Mouse (Mus musculus): ENCODE measurements around the gene H2al1h. TPM values are rescaled to one million over a fixed set of nuclear protein-coding genes. Genes with fewer than 3 reads are reported as not detected.
"Not testable (repeated sequence)": the region's sequence is repeated elsewhere in the genome, so short reads cannot be mapped to it uniquely, and the experiment has no call there.

Gene H2al1h
- total RNA-seq (2014; fragmentation: Nextera tagmentation) (not detected in 2 replicates), total RNA-seq (2017) (not detected in 2 replicates)

DNA sequence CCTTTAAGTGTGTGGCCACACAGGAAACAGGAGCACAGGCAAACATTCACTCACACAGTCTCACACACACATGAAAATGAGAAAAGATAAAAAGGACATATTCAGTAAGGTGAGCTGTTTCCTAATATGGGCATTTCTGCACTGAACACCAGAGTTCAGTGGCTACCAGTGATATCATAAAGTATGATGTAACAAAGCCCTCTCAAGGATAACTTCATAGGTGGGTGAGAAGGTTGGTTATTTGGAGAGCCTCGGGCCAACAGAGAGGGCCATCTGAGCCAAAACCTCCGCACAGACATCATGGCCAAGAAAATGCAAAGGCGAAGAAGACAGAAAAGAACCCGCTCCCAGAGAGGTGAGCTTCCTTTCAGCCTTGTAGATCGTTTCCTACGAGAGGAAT lies at the start of gene H2al1h:
Gene H2al1h (plus strand): TSS at position 301 of the 400 bp plus-strand sequence.
- not testable (repeated sequence) for ATAC-seq (replicated peaks; ENCODE audit: low FRiP score, low TSS enrichment, poor library complexity, severe bottlenecking)

DNA sequence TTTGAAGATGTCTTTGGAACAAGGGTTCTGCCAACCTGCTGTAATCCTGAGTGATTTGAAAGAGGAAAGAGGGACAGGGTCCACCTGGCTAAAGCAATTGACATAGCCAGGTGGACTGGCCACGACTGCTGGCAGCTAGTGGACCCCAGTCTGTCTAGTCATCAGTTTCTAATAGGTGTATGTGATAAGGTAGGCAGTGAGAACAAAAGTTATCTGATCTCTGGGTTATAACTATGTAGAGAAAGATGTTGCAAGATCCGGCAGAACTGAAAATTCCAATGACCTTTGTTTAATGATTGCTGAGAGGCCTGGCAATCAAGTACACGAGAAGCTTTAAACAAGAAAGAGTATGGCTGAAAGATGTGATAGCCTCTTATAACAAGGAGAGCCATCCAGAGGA lies 48.1 kb upstream of the H2al1h start:
- ATAC-seq (replicated peaks; ENCODE audit: low FRiP score, low TSS enrichment, poor library complexity, severe bottlenecking), result no peak

DNA sequence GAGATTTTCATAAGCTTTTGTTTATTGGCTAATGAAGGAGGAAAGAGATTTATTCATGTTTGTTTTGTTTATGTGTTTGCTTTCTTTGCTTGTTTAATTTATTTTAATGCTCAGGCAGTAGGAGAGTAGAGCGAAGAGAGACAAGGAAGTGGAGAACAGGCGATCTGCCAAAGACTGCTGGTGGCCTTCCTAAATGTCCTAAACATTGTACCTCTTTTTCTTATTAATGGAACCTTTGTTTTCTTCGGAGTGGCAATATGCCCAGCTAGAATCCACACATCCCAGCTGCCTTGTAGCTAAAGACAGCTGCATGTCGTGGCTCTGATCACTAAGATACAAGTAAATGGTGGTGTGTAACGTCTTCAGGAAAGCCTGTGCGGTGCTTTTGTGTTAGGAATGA lies 44.2 kb upstream of the H2al1h start:
- ATAC-seq (replicated peaks; ENCODE audit: low FRiP score, low TSS enrichment, poor library complexity, severe bottlenecking), result no peak

DNA sequence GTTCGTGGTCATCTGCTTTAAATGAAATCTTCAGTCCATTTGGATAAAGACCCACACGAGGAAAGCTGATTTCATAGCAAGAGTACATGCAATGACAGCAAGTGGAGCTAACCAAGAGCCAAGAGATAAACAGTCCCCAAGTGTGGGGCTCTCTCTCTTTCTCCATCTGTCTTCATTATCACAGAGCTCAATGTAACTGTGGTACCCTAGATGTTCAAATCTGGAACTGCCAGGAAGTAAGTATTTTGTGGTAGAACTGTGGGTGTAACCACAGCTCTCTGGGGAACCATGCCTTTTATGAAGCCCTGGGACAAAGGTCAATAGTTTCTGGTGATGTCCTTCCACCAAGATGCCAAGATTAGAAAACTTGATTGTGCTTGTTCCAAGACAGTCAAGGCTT lies 40.6 kb upstream of the H2al1h start:
- ATAC-seq (replicated peaks; ENCODE audit: low FRiP score, low TSS enrichment, poor library complexity, severe bottlenecking), result no peak

DNA sequence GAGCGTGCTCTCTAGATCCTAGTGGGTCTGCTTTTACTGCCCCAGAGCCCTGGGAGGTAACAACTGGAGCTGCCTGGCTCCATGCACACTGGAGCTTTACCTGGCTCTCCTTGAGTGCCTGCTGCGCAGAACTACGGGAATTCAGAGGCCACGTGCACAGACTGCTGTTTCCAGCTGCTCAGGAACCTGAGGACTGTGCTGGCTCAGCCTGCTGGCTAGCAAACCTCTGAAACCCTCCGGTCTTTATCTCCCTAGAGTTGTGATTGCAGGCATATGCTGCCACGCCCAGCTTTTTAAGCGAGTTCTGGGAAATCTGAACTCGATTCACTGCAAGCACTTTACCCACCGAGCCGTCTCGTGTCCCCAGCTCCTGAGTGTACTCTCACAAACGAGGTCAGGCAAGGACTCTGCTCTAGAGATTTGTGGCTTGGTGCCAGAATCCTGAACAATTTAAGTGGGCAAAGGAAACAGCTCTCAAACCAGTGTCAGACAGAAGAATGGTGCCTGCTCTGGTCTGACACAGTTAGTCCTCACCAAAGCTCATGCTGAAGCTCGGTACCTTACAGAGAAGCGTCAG lies 32.9 kb upstream of the H2al1h start:
- ATAC-seq (replicated peaks; ENCODE audit: low FRiP score, low TSS enrichment, poor library complexity, severe bottlenecking), result no peak

DNA sequence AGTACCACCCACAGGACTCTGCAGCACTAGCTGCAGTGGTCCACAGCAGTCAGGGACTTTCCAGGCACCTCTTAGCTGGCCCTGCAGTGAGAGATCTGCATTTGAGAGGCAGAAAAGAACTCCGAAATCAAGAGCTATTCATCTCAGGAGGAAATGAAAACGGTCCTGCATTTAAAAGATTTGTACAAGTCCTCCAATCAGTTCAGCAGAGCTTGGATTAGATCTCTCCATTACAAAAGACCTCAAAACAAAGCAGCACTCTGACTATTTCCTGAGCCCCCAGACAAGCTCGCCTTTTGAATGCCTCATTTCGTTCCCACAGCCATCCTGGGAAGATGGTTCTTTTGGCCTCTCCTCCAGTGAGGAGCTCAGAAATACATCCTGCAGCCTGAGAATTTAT lies 32.0 kb upstream of the H2al1h start:
- no peak for ATAC-seq (replicated peaks; ENCODE audit: low FRiP score, low TSS enrichment, poor library complexity, severe bottlenecking)

DNA sequence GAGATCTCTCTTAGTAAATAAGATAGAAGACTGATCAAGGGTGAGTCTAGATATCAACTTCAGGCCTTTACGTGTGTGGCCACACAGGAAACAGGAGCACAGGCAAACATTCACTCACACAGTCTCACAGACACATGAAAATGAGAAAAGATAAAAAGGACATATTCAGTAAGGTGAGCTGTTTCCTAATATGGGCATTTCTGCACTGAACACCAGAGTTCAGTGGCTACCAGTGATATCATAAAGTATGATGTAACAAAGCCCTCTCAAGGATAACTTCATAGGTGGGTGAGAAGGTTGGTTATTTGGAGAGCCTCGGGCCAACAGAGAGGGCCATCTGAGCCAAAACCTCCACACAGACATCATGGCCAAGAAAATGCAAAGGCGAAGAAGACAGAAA lies 22.3 kb upstream of the H2al1h start, which contains the start of gene H2al1a:
Gene H2al1a (plus strand): TSS at position 301 of the 400 bp plus-strand sequence.
- not testable (repeated sequence) for ATAC-seq (replicated peaks; ENCODE audit: low FRiP score, low TSS enrichment, poor library complexity, severe bottlenecking)

DNA sequence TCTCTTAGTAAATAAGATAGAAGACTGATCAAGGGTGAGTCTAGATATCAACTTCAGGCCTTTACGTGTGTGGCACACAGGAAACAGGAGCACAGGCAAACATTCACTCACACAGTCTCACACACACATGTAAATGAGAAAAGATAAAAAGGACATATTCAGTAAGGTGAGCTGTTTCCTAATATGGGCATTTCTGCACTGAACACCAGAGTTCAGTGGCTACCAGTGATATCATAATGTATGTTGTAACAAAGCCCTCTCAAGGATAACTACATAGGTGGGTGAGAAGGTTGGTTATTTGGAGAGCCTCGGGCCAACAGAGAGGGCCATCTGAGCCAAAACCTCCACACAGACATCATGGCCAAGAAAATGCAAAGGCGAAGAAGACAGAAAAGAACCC lies 19.2 kb upstream of the H2al1h start, which contains the start of gene H2al1b:
Gene H2al1b (plus strand): TSS at position 301 of the 400 bp plus-strand sequence.
- ATAC-seq (replicated peaks; ENCODE audit: low FRiP score, low TSS enrichment, poor library complexity, severe bottlenecking), result not testable (repeated sequence)

DNA sequence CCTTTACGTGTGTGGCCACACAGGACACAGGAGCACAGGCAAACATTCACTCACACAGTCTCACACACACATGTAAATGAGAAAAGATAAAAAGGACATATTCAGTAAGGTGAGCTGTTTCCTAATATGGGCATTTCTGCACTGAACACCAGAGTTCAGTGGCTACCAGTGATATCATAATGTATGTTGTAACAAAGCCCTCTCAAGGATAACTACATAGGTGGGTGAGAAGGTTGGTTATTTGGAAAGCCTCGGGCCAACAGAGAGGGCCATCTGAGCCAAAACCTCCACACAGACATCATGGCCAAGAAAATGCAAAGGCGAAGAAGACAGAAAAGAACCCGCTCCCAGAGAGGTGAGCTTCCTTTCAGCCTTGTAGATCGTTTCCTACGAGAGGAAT lies 15.9 kb upstream of the H2al1h start, which contains the start of gene H2al1c:
Gene H2al1c (plus strand): TSS at position 301 of the 400 bp plus-strand sequence.
- not testable (repeated sequence) for ATAC-seq (replicated peaks; ENCODE audit: low FRiP score, low TSS enrichment, poor library complexity, severe bottlenecking)

DNA sequence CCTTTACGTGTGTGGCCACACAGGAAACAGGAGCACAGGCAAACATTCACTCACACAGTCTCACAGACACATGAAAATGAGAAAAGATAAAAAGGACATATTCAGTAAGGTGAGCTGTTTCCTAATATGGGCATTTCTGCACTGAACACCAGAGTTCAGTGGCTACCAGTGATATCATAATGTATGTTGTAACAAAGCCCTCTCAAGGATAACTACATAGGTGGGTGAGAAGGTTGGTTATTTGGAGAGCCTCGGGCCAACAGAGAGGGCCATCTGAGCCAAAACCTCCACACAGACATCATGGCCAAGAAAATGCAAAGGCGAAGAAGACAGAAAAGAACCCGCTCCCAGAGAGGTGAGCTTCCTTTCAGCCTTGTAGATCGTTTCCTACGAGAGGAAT lies 12.8 kb upstream of the H2al1h start, which contains the start of gene H2al1d:
Gene H2al1d (plus strand): TSS at position 301 of the 400 bp plus-strand sequence.
- not testable (repeated sequence) for ATAC-seq (replicated peaks; ENCODE audit: low FRiP score, low TSS enrichment, poor library complexity, severe bottlenecking)

DNA sequence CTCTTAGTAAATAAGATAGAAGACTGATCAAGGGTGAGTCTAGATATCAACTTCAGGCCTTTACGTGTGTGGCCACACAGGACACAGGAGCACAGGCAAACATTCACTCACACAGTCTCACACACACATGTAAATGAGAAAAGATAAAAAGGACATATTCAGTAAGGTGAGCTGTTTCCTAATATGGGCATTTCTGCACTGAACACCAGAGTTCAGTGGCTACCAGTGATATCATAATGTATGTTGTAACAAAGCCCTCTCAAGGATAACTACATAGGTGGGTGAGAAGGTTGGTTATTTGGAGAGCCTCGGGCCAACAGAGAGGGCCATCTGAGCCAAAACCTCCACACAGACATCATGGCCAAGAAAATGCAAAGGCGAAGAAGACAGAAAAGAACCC lies 9.7 kb upstream of the H2al1h start, which contains the start of gene H2al1e:
Gene H2al1e (plus strand): TSS at position 301 of the 400 bp plus-strand sequence.
- not testable (repeated sequence) for ATAC-seq (replicated peaks; ENCODE audit: low FRiP score, low TSS enrichment, poor library complexity, severe bottlenecking)

DNA sequence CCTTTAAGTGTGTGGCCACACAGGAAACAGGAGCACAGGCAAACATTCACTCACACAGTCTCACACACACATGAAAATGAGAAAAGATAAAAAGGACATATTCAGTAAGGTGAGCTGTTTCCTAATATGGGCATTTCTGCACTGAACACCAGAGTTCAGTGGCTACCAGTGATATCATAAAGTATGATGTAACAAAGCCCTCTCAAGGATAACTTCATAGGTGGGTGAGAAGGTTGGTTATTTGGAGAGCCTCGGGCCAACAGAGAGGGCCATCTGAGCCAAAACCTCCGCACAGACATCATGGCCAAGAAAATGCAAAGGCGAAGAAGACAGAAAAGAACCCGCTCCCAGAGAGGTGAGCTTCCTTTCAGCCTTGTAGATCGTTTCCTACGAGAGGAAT lies 6.4 kb upstream of the H2al1h start, which contains the start of gene H2al1f:
Gene H2al1f (plus strand): TSS at position 301 of the 400 bp plus-strand sequence.
- ATAC-seq (replicated peaks; ENCODE audit: low FRiP score, low TSS enrichment, poor library complexity, severe bottlenecking), result not testable (repeated sequence)

DNA sequence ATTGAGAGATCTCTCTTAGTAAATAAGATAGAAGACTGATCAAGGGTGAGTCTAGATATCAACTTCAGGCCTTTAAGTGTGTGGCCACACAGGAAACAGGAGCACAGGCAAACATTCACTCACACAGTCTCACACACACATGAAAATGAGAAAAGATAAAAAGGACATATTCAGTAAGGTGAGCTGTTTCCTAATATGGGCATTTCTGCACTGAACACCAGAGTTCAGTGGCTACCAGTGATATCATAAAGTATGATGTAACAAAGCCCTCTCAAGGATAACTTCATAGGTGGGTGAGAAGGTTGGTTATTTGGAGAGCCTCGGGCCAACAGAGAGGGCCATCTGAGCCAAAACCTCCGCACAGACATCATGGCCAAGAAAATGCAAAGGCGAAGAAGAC lies 3.3 kb upstream of the H2al1h start, which contains the start of gene H2al1g:
Gene H2al1g (plus strand): TSS at position 301 of the 400 bp plus-strand sequence.
- not testable (repeated sequence) for ATAC-seq (replicated peaks; ENCODE audit: low FRiP score, low TSS enrichment, poor library complexity, severe bottlenecking)

DNA sequence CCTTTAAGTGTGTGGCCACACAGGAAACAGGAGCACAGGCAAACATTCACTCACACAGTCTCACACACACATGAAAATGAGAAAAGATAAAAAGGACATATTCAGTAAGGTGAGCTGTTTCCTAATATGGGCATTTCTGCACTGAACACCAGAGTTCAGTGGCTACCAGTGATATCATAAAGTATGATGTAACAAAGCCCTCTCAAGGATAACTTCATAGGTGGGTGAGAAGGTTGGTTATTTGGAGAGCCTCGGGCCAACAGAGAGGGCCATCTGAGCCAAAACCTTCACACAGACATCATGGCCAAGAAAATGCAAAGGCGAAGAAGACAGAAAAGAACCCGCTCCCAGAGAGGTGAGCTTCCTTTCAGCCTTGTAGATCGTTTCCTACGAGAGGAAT lies 3.1 kb downstream of the H2al1h start, which contains the start of gene H2al1i:
Gene H2al1i (plus strand): TSS at position 301 of the 400 bp plus-strand sequence.
- not testable (repeated sequence) for ATAC-seq (replicated peaks; ENCODE audit: low FRiP score, low TSS enrichment, poor library complexity, severe bottlenecking)

DNA sequence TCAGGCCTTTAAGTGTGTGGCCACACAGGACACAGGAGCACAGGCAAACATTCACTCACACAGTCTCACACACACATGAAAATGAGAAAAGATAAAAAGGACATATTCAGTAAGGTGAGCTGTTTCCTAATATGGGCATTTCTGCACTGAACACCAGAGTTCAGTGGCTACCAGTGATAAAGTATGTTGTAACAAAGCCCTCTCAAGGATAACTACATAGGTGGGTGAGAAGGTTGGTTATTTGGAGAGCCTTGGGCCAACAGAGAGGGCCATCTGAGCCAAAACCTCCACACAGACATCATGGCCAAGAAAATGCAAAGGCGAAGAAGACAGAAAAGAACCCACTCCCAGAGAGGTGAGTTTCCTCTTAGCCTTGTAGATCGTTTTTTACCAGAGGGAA lies 6.2 kb downstream of the H2al1h start, which contains the start of gene H2al1j:
Gene H2al1j (plus strand): TSS at position 301 of the 400 bp plus-strand sequence.
- not testable (repeated sequence) for ATAC-seq (replicated peaks; ENCODE audit: low FRiP score, low TSS enrichment, poor library complexity, severe bottlenecking)

DNA sequence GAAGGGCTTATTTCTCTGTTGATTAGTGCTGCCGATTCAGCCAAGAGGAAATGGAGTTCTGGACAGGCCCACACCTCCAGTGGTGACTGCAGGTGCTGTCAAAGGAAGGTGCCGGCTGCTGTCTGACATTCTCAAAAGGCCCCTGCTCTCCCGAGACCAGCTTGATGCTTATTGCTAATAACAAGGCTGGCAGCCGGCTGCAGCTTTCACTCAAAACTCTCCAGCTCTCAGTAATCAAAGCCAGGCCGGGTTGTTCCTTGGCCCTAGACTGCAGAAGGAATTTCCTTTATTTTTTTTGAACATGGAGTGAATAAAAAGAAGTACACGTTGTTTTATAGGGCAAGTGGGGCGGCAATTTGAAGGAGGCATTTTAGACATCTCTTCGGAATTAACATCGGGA lies 24.5 kb downstream of the H2al1h start:
- no peak for ATAC-seq (replicated peaks; ENCODE audit: low FRiP score, low TSS enrichment, poor library complexity, severe bottlenecking)

DNA sequence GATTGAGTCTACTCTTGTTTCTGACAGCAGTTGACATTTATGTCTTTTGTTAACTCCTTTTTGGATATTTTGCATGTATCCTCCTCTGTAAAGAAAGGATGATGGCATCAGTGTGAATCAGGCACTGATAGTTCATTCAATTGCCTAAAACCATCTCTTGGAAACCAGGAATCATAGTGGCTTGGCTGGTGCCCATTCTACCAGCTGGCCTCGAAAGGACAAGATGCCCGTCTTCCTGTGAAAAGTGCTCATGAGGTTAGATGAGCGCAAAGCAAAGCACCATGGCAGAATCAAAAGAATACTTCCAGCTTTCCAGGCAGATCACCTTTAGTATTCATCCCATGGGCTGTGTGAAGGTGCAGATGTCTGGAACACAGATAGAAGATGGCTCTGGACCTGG lies 25.5 kb downstream of the H2al1h start:
- ATAC-seq (replicated peaks; ENCODE audit: low FRiP score, low TSS enrichment, poor library complexity, severe bottlenecking), result no peak

DNA sequence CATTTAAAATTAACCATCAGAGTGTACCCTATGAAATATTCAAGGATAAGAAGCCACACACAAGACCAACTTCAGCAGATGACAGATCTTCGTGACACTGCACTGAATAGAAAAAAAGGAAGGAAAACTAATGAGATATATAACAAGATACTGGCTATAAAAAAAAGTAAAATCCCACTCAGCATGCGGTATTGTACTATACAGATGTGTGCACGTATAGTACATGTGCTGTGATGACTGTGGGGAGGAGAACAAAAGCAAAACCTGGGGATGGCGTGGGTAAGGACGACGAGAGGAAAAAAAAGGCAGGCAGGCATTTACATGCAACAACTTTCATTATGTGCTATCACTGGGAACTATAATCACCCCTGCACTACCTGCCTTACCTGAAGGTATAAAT lies 39.5 kb downstream of the H2al1h start:
- no peak for ATAC-seq (replicated peaks; ENCODE audit: low FRiP score, low TSS enrichment, poor library complexity, severe bottlenecking)

DNA sequence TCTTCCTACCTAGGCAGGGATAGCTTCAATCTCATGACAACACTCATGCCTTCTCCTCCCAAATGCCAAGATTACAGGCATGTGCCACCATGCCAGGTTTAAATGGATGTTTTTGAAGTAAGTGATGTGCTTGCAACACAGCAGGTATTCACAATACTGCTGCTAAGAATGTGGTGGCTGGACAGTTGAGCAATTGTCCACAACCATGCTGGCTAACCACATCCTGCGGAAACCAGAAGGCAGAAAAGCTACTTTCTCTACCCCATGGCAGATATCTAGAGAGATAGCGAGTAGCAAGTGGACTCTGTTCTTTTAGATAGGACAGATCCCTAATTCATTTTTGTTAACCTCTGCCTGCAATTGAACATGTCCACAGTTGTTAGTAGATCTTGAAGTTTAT lies 40.0 kb downstream of the H2al1h start:
- no peak for ATAC-seq (replicated peaks; ENCODE audit: low FRiP score, low TSS enrichment, poor library complexity, severe bottlenecking)

DNA sequence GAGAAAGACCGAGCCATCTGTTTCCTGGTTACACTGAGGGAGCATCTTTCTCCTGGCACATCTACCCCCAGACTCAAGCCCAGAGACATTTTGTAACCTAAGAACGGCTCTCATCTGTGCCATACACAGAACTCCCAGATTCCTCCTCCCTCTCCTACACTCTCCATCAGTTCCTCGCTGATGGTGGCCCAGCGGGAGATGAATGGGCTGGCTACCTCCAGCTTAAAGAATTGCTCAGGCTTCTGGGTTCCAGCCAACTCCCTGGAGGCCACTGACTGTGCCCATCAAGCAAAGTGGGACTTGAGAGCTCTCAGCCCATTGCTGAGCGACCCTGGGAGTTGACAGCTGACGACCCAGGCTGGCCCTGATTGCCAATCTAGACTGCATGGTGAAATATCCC lies 42.6 kb downstream of the H2al1h start:
- ATAC-seq (replicated peaks; ENCODE audit: low FRiP score, low TSS enrichment, poor library complexity, severe bottlenecking), result no peak

DNA sequence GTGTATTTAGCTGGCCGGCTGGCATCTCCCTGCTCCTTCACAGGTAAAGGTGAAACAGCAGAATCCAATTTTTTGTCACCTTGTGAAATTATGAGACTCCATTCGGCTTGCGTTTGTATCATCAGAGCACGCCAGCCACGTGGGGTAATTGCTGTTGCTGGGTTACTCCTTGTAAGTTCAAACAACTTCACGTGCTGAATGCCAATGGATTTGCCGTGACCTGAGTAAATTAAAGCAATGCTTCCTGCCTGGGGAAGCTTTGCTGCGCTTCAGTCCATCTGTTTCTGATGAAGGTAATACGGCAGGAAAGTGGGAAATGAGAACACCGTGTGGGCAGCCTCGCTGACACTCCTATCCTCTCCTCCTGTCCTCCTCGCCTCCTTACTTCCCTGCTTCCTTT lies 43.9 kb downstream of the H2al1h start:
- ATAC-seq (replicated peaks; ENCODE audit: low FRiP score, low TSS enrichment, poor library complexity, severe bottlenecking), result no peak

Measured in megakaryocyte-erythroid progenitor cell, adult 5-6 weeks (primary cell).